Mouse (Mus musculus): ENCODE measurements at regions not wholly inside any gene's neighbourhood (a gene's known extent, or its start where the extent isn't known, plus 50 kb on each side); places are given as distances from the start of the nearest gene placed in this dataset.

- H3K4me1 ChIP-seq (ENCODE audit: control insufficient read depth in 1 of 2, insufficient read depth in 2 of 2): no peaks in the 10 kb centered on the region
- H3K4me2 ChIP-seq (ENCODE audit: insufficient read depth, low read depth, poor library complexity, severe bottlenecking): no peak overlapping the region
- no peak overlapping the region for H3K4me3 ChIP-seq (replicated peaks in 1 of 3; ENCODE audit: low read depth in 2 of 3, low read length in 2 of 3, poor library complexity in 1 of 3)
- H3K9me3 ChIP-seq (replicated peaks; ENCODE audit: low read length): peaks cover 66% of the 10 kb centered on the region
- H3K27me3 ChIP-seq (replicated peaks): no peaks in the 10 kb centered on the region
- no peak overlapping the region for H3K27ac ChIP-seq (ENCODE audit: insufficient read depth, low read depth)
- TF ChIP-seq RAD21 (IDR thresholded peaks at IDR 0.05; ENCODE audit: low read depth, low read length) (no peak), TCF12 (IDR thresholded peaks at IDR 0.05; ENCODE audit: low read depth, low read length) (no peak), EP300 (IDR thresholded peaks at IDR 0.05; ENCODE audit: low read length) (no peak), USF2 (conservative IDR thresholded peaks at IDR 0.05; ENCODE audit: low read depth, low read length) (no peak), MYC (IDR thresholded peaks at IDR 0.05; ENCODE audit: low read depth, low read length) (no peak), ELF1 (IDR thresholded peaks at IDR 0.05; ENCODE audit: low read depth, low read length) (no peak), POLR2A (IDR thresholded peaks at IDR 0.05; ENCODE audit: low read depth, low read length) (no peak), ZMIZ1 (IDR thresholded peaks at IDR 0.05; ENCODE audit: low read depth, low read length) (no peak), MEF2A (IDR thresholded peaks at IDR 0.05; ENCODE audit: borderline replicate concordance, low read depth, low read length) (no peak), GABPA (IDR thresholded peaks at IDR 0.05; ENCODE audit: insufficient replicate concordance, low read depth, low read length) (no peak), JUN (IDR thresholded peaks at IDR 0.05; ENCODE audit: insufficient read depth, low read depth, low read length) (no peak)
- no peak for DNase-seq (ENCODE audit: extremely low read depth)
- in situ Hi-C loops (cut with MboI; ENCODE audit: low pct_ligation_motif_present, low pct_unique_long_range_greater_than_20kb, low sequenced_read_pairs): no loop called here
- H3K79me2 ChIP-seq (replicated peaks; ENCODE audit: control insufficient read depth, extremely low read depth, insufficient read depth, poor library complexity, severe bottlenecking): no peaks in the 10 kb centered on the region
- dilution Hi-C loops (cut with MboI; ENCODE audit: extremely low pct_ligation_motif_present, extremely low pct_unique_long_range_greater_than_20kb, low sequenced_read_pairs): no loop called here
- H3K36me3 ChIP-seq (replicated peaks in 1 of 2; ENCODE audit: control insufficient read depth in 1 of 2, insufficient read depth in 1 of 2, low read length in 1 of 2): no peaks in the 10 kb centered on the region
- H3K9ac ChIP-seq (ENCODE audit: insufficient read depth, low read depth): no peak overlapping the region
Observed at GRCm38 (mm10) chr10:120600735-120601134, 124.5 kb upstream of the Hmga2 start.

GRCm38 (mm10) chr10:120599551-120599950, 123.3 kb upstream of the Hmga2 start:
- in situ Hi-C loops (cut with MboI; ENCODE audit: low pct_ligation_motif_present, low pct_unique_long_range_greater_than_20kb, low sequenced_read_pairs) (no loop called here), dilution Hi-C loops (cut with MboI; ENCODE audit: extremely low pct_ligation_motif_present, extremely low pct_unique_long_range_greater_than_20kb, low sequenced_read_pairs) (no loop called here)
- H3K27me3 ChIP-seq (replicated peaks): no peaks in the 10 kb centered on the region
- no peaks in the 10 kb centered on the region for H3K4me1 ChIP-seq (ENCODE audit: control insufficient read depth in 1 of 2, insufficient read depth in 2 of 2)
- H3K27ac ChIP-seq (ENCODE audit: insufficient read depth, low read depth): no peak overlapping the region
- H3K9me3 ChIP-seq (replicated peaks; ENCODE audit: low read length): peaks cover 66% of the 10 kb centered on the region
- no peak for DNase-seq (ENCODE audit: extremely low read depth)
- no peak overlapping the region for H3K9ac ChIP-seq (ENCODE audit: insufficient read depth, low read depth)
- no peak overlapping the region for H3K4me2 ChIP-seq (ENCODE audit: insufficient read depth, low read depth, poor library complexity, severe bottlenecking)
- no peaks in the 10 kb centered on the region for H3K36me3 ChIP-seq (replicated peaks in 1 of 2; ENCODE audit: control insufficient read depth in 1 of 2, insufficient read depth in 1 of 2, low read length in 1 of 2)
- TF ChIP-seq ELF1 (IDR thresholded peaks at IDR 0.05; ENCODE audit: low read depth, low read length) (no peak), CHD2 (IDR thresholded peaks at IDR 0.05; ENCODE audit: low read length) (no peak), RAD21 (IDR thresholded peaks at IDR 0.05; ENCODE audit: low read depth, low read length) (no peak), POLR2A (IDR thresholded peaks at IDR 0.05; ENCODE audit: low read depth, low read length) (no peak), MYC (IDR thresholded peaks at IDR 0.05; ENCODE audit: low read depth, low read length) (no peak), ZKSCAN1 (IDR thresholded peaks at IDR 0.05; ENCODE audit: borderline replicate concordance, low read depth, low read length) (no peak), SMC3 (IDR thresholded peaks at IDR 0.05; ENCODE audit: low read depth, low read length) (no peak), IRF4 (IDR thresholded peaks at IDR 0.05; ENCODE audit: low read depth, low read length) (no peak), NRF1 (IDR thresholded peaks at IDR 0.05; ENCODE audit: low read depth, low read length) (no peak), GABPA (IDR thresholded peaks at IDR 0.05; ENCODE audit: insufficient replicate concordance, low read depth, low read length) (no peak), SIN3A (IDR thresholded peaks at IDR 0.05; ENCODE audit: low read length) (no peak), EP300 (IDR thresholded peaks at IDR 0.05; ENCODE audit: low read length) (no peak), MXI1 (IDR thresholded peaks at IDR 0.05; ENCODE audit: low read depth, low read length) (no peak), MEF2A (IDR thresholded peaks at IDR 0.05; ENCODE audit: borderline replicate concordance, low read depth, low read length) (no peak), ETS1 (conservative IDR thresholded peaks at IDR 0.05; ENCODE audit: low read depth, low read length) (no peak)
- no peak overlapping the region for H3K4me3 ChIP-seq (replicated peaks in 1 of 3; ENCODE audit: low read depth in 2 of 3, low read length in 2 of 3, poor library complexity in 1 of 3)
- H3K79me2 ChIP-seq (replicated peaks; ENCODE audit: control insufficient read depth, extremely low read depth, insufficient read depth, poor library complexity, severe bottlenecking): no peaks in the 10 kb centered on the region

All from CH12.LX (cell line).